Mouse (Mus musculus) gastrocnemius, adult 2 months (tissue): Measurements from ENCODE around the gene Txnrd2. TPM values are rescaled to one million over a fixed set of nuclear protein-coding genes. Genes with fewer than 3 reads are reported as not detected.

Experiments used
- DNase-seq: peaks from one replicate; pipeline ENCODE4 v3.0.0; 2022
- H3K27ac ChIP-seq: fragments of 200-600 bp; 2 replicates; pipeline ENCODE4 v1.8.1; 2022; ENCODE audit warnings: mild to moderate bottlenecking
- H3K4me3 ChIP-seq: fragments of 200-600 bp; 2 replicates; pipeline ENCODE4 v1.8.1; 2022; ENCODE audit warnings: mild to moderate bottlenecking, moderate library complexity
- CTCF ChIP-seq: fragments of 200-600 bp; IDR thresholded peaks from 2 replicates; pipeline ENCODE4 v1.8.1; 2022; ENCODE audit warnings: antibody characterized with exemption, mild to moderate bottlenecking, moderate library complexity
- intact Hi-C: fragments of 180-260 bp; cut with DNase I; formaldehyde crosslinking; loops from one replicate; pipeline ENCODE4 v1.15.1; 2025
- total RNA-seq, 2 experiments: library from RNA; stranded (reverse); gene quantifications; 2 replicates each; pipeline ENCODE4 v1.2.3; 2021

Txnrd2 gene
- total RNA-seq, 2 experiments from 2014 or later, result 18.9 to 21.4 TPM

- Histone ChIP-seq H3K4me3 (no peak overlapping the region), H3K27ac (no peak overlapping the region)
- TF ChIP-seq CTCF, result no peak
- intact Hi-C loops, result no loop called here
- DNase-seq, result no peak
Observed at GRCm38 (mm10) chr16:18523563-18524245, 97.5 kb downstream of the Txnrd2 start.

GRCm38 (mm10) chr16:18528656-18529055 is 102.5 kb downstream of the Txnrd2 start:
- intact Hi-C loops, result loop anchor here (5.0 kb wide), 1 partner anchor 89 kb away; no protein-coding TSS in a partner anchor
- TF ChIP-seq CTCF, result no peak
- DNase-seq, result no peak
- Histone ChIP-seq H3K4me3 (no peak overlapping the region), H3K27ac (no peak overlapping the region)

Other genes with a start within 250 kb of the Txnrd2 start
- not detected for gene Ccdc188, start 208.5 kb upstream of the Txnrd2 start, total RNA-seq
- 10 to 100 TPM; 21.6 to 28.7 TPM for gene Zdhhc8, start 191.2 kb upstream of the Txnrd2 start, total RNA-seq
- 10 to 100 TPM in 1 of 2 experiments, 1 to 10 TPM in 1; 9.7 to 12.0 TPM for gene Trmt2a, start 177.7 kb upstream of the Txnrd2 start, total RNA-seq
- 10 to 100 TPM; 17.9 to 28.5 TPM for gene Ranbp1, start 177.7 kb upstream of the Txnrd2 start, total RNA-seq
- gene Gm49776, start 168.1 kb upstream of the Txnrd2 start, total RNA-seq, result not detected
- 10 to 100 TPM; 12.1 to 13.0 TPM for gene Dgcr8, start 137.1 kb upstream of the Txnrd2 start, total RNA-seq
- 10 to 100 TPM; 41.8 to 59.7 TPM for gene Tango2, start 78.3 kb upstream of the Txnrd2 start, total RNA-seq
- 1 to 10 TPM; 7.0 to 8.9 TPM for gene Arvcf, start 78.2 kb upstream of the Txnrd2 start, total RNA-seq
- 10 to 100 TPM; 35.4 to 43.5 TPM for gene Comt, start 468 bp downstream of the Txnrd2 start, total RNA-seq
- gene Gnb1l, start 72.3 kb downstream of the Txnrd2 start, total RNA-seq, result 1 to 10 TPM; 4.0 to 4.4 TPM
- 1 to 10 TPM; 3.2 to 4.1 TPM for gene Rtl10, start 72.5 kb downstream of the Txnrd2 start, total RNA-seq
- gene Tbx1, start 164.3 kb downstream of the Txnrd2 start, total RNA-seq, result 1 to 10 TPM; 1.2 to 4.7 TPM
- gene Gp1bb, start 196.0 kb downstream of the Txnrd2 start, total RNA-seq, result not detected
- gene Gm49601, start 200.0 kb downstream of the Txnrd2 start, total RNA-seq, result 1 to 10 TPM in 1 of 2 experiments, under 1 TPM in 1; 0.61 to 1.1 TPM
- gene Sept5, start 203.6 kb downstream of the Txnrd2 start, total RNA-seq, result 1 to 10 TPM; 3.1 to 6.1 TPM